Mouse (Mus musculus) thymus, postnatal 36 days (tissue): ENCODE results near the gene Cab39.
A peak's percentile ranks its signal among the peaks of the same experiment; 100 is the strongest.

Experiments
- DNase-seq, 2 experiments: peaks; one replicate each; pipeline ENCODE4 v3.0.0; 2022; ENCODE audit warnings: mixed read lengths in 2 of 2

The Cab39 gene

GRCm38 (mm10) chr1:85850851-85851250 lies 57.6 kb downstream of the Cab39 start:
- DNase-seq = no peak

GRCm38 (mm10) chr1:85852996-85853689 lies 59.9 kb downstream of the Cab39 start:
- peak; percentile 66 to 70 for DNase-seq

GRCm38 (mm10) chr1:85853865-85854264 lies 60.6 kb downstream of the Cab39 start:
- DNase-seq = no peak

- DNase-seq = no peak
These were observed 61.2 kb downstream of the Cab39 start for GRCm38 (mm10) chr1:85854475-85854874.

GRCm38 (mm10) chr1:85856266-85856665 lies 63.0 kb downstream of the Cab39 start:
- no peak for DNase-seq

- DNase-seq = no peak
These were observed 64.1 kb downstream of the Cab39 start for GRCm38 (mm10) chr1:85857261-85857754.

GRCm38 (mm10) chr1:85864383-85864782 lies 71.1 kb downstream of the Cab39 start:
- DNase-seq = no peak

GRCm38 (mm10) chr1:85870001-85870400 lies 76.8 kb downstream of the Cab39 start:
- DNase-seq = no peak

GRCm38 (mm10) chr1:85870546-85870945 lies 77.3 kb downstream of the Cab39 start:
- DNase-seq = no peak

- no peak for DNase-seq
These were observed 88.8 kb downstream of the Cab39 start for GRCm38 (mm10) chr1:85882003-85882402.

- DNase-seq = no peak
These were observed 94.0 kb downstream of the Cab39 start for GRCm38 (mm10) chr1:85887221-85887620.

GRCm38 (mm10) chr1:85894231-85894747 lies 101.0 kb downstream of the Cab39 start, which contains the start of gene Itm2c:
Gene Itm2c, plus strand, starts transcription at chr1:85894281.
- peak; percentile 86 to 87 for DNase-seq

- DNase-seq = peak; percentile 51 to 55
These were observed 101.6 kb downstream of the Cab39 start for GRCm38 (mm10) chr1:85894748-85895360.

GRCm38 (mm10) chr1:85895391-85895837 lies 102.2 kb downstream of the Cab39 start:
- DNase-seq = peak; percentile 55 to 61

GRCm38 (mm10) chr1:85896110-85896509 lies 102.9 kb downstream of the Cab39 start:
- DNase-seq = no peak

GRCm38 (mm10) chr1:85896781-85897700 lies 103.8 kb downstream of the Cab39 start:
- no peak for DNase-seq

- no peak for DNase-seq
These were observed 104.9 kb downstream of the Cab39 start for GRCm38 (mm10) chr1:85897901-85898760.

GRCm38 (mm10) chr1:85898761-85899387 lies 105.6 kb downstream of the Cab39 start:
- no peak for DNase-seq

GRCm38 (mm10) chr1:85899388-85899761 lies 106.1 kb downstream of the Cab39 start:
- DNase-seq = no peak

- no peak for DNase-seq
These were observed 107.5 kb downstream of the Cab39 start for GRCm38 (mm10) chr1:85900521-85901333.
